Mouse (Mus musculus): Measurements from ENCODE around the gene C2. TPM values are rescaled to one million over a fixed set of nuclear protein-coding genes. Genes with fewer than 3 reads are reported as not detected.

Gene C2
- total RNA-seq, 2 experiments from 2014 or later = 3.1 to 5.6 TPM

GRCm38 (mm10) chr17:34885615-34886014, 12.4 kb downstream of the C2 start:
- intact Hi-C loops (cut with DNase I) = no loop called here
- DNase-seq = no peak

GRCm38 (mm10) chr17:34884704-34885103, 13.4 kb downstream of the C2 start:
- intact Hi-C loops (cut with DNase I) = no loop called here
- no peak for DNase-seq

- DNase-seq = no peak
- intact Hi-C loops (cut with DNase I) = no loop called here
These were observed 14.7 kb downstream of the C2 start for GRCm38 (mm10) chr17:34883332-34883731.

GRCm38 (mm10) chr17:34881683-34882310, 16.3 kb downstream of the C2 start, which contains the start of gene Gm20547:
Gene Gm20547, minus strand, starts transcription at chr17:34882042.
- intact Hi-C loops (cut with DNase I) = no loop called here
- no peak for DNase-seq

DNA sequence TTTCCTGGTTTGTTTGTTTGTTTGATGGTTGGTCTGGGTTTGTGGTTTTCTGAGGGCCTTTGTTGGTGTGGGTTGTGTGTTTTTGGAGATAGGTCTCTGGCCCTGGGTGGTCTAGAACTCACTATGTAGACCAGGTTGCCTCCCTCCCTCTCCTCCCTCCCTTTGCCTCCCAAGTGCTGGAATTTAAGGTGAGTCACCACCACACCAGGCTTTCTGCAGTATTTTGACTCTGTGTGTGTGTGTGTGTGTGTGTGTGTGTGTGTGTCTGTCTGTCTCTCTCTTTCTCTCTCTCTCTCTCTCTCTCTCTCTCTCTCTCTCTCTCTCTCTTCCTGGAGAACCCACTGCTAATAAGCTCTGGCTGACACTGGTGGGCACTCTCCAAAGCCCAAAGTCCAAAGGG, 16.9 kb downstream of the C2 start:
- intact Hi-C loops (cut with DNase I) = no loop called here
- DNase-seq = no peak

GRCm38 (mm10) chr17:34879336-34879879, 18.7 kb downstream of the C2 start, which contains the start of gene Zbtb12:
Gene Zbtb12, plus strand, starts transcription at chr17:34879483.
- no peak for DNase-seq
- intact Hi-C loops (cut with DNase I) = no loop called here

GRCm38 (mm10) chr17:34874321-34874720, 23.7 kb downstream of the C2 start:
- intact Hi-C loops (cut with DNase I) = no loop called here
- no peak for DNase-seq

DNA sequence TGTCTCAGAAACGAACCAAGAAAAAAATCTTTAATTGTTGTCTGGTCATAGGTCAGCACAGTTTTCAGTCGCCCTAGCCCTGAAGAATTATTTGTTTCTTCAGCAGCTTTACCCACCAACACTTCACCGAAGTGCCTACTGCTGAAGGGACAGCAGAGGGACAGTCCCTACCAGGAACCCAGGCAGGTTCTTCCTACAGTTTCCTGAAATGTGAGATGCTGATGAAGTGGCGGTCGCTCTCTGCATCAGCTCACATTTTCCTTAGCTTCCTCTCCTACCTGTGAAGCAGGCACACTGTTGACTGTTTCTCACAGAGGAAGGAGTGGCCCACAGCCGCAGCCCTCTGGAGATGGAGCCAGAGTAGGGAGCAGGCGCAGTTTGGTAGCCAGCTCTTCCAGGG, 32.1 kb downstream of the C2 start:
- intact Hi-C loops (cut with DNase I) = no loop called here
- DNase-seq = no peak

DNA sequence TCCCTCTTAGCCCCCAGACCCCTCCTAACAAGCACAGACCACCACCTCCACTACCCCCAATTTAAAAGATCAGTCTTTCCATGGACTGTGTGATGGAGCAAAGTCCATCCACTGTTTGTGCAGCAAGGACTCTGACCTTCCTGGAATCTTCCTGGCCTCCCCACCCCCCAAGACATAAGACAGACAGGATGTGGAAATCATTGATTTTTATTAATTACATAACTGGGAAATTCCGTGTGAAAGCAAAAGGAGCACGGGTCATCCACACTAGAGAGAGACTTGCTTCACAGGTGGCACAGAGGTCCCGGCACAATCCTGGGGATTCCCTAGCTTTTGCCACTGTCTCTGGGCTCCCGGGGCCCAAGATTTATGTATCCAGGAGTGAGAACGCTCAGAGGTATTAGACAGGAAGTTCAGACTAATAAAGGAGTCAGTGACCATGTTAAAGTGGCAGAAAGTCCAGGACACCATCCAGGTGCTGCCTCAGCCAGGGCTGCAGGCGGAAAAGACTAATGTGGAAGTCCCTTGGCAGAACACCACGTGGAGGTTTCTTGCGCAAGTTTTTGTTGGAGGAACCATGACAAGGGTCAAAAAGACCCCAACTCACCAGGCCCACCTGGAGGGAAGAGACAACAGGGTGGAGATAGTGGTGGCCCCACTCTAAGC, 35.5 kb downstream of the C2 start, which contains the start of gene Cfb:
Cfb (minus strand) TSS at position 103 of the 666 bp plus-strand sequence.
- intact Hi-C loops (cut with DNase I) = no loop called here

DNA sequence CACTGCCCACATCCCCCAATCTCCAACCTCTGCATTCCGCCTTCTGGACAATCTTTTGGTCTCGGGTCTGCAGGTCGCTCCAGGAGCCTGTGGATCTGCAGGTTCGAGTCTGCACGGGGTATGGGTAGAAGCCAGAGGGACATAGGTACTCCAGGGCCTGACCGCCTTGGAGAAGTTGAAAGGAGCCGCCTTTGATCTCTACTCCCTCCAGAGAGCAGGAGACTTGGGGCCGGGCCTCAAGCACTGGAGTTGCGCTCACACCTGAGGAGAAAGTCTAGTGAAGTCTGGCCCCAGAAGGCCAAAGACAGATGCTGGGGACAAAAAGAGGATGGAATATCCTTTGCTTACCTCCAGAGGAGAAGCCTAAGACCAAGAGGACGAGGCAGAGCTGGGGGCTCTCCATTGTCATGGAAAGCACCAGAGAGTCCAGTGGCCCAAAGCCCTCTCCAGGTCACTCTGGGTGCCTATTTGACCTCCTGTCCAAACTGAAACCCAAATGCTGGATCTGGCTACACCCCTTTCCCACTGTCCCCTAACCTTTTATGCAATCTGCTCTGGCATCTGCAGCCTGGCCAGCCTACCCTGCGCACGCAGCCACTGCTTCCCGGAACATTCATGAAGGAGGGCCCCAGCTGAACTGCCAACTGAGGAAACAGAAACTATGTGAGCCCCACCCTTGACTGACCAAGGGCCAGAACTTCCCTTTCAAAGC, 36.2 kb downstream of the C2 start:
- DNase-seq = no peak
- intact Hi-C loops (cut with DNase I) = no loop called here

More for the DNA sequence above, 35.5 kb downstream of the C2 start, which contains the start of gene Cfb:
- DNase-seq = no peak

GRCm38 (mm10) chr17:34860514-34860913, 37.6 kb downstream of the C2 start:
- intact Hi-C loops (cut with DNase I) = no loop called here
- DNase-seq = no peak

GRCm38 (mm10) chr17:34858670-34859069, 39.4 kb downstream of the C2 start:
- intact Hi-C loops (cut with DNase I) = loop anchor here (5.0 kb wide), 1 partner anchor 124 kb away; the partner anchor contains the start of gene Lsm2

GRCm38 (mm10) chr17:34855825-34856224, 42.2 kb downstream of the C2 start:
- intact Hi-C loops (cut with DNase I) = loop anchor here (2.0 to 5.0 kb wide), 4 partner anchors 37 to 126 kb away; partner anchors contain the start of gene Lsm2

More at GRCm38 (mm10) chr17:34858670-34859069, 39.4 kb downstream of the C2 start:
- DNase-seq = no peak

GRCm38 (mm10) chr17:34854761-34855160, 43.3 kb downstream of the C2 start:
- DNase-seq = no peak
- intact Hi-C loops (cut with DNase I) = loop anchor here (5.0 kb wide), 1 partner anchor 128 kb away; the partner anchor contains the start of gene Lsm2

More at GRCm38 (mm10) chr17:34855825-34856224, 42.2 kb downstream of the C2 start:
- DNase-seq = peak; percentile 46 to 74

DNA sequence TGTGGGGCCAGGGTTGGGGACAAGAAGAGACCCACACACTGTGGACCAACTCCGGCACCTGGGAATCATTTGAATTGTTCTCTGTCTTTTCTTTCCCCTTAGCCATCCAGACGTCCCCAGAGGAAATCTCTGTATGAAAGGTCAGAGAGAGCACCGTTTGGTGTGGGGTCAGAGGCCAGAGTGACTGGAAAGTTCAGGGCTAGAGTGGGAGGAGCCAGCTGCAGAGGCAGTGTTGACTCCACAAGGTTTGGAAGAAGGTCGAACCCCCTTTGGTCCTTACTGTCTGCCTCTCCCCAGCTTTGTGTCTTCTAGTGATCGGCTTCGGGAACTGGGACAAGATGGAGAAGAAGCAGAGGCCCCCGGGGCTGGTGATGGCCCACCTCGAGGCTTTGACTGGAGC, 44.6 kb downstream of the C2 start:
- intact Hi-C loops (cut with DNase I) = no loop called here
- no peak for DNase-seq

DNA sequence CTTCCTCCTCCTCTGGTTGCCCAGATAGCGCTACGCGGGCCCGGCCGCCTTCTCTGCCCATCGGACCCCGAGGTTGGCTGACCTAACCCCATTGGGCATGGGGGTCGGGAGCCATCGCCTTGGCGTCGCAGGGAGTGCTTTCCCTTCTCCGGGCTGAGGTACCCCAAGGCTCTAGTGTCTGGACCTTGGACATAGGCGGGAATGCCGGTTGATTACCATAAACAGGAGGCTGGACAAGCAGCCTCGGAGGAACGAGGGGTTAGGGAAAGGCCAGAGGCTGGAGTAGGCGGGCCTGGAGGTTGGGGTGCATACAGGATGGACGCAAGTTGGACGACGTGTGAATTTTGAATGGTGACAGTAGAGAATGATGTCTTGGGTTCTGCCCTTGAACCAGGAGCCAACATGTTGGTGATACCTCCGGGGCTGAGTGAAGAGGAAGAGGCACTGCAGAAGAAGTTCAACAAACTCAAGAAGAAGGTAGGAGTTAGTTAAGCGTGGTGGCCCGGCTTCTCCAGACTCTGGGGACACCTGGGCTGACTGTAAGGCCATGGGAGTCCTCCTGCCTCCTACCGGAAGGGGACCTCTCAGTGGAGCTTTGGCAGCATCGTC, 47.4 kb downstream of the C2 start:
- intact Hi-C loops (cut with DNase I) = no loop called here
- DNase-seq = no peak

DNA sequence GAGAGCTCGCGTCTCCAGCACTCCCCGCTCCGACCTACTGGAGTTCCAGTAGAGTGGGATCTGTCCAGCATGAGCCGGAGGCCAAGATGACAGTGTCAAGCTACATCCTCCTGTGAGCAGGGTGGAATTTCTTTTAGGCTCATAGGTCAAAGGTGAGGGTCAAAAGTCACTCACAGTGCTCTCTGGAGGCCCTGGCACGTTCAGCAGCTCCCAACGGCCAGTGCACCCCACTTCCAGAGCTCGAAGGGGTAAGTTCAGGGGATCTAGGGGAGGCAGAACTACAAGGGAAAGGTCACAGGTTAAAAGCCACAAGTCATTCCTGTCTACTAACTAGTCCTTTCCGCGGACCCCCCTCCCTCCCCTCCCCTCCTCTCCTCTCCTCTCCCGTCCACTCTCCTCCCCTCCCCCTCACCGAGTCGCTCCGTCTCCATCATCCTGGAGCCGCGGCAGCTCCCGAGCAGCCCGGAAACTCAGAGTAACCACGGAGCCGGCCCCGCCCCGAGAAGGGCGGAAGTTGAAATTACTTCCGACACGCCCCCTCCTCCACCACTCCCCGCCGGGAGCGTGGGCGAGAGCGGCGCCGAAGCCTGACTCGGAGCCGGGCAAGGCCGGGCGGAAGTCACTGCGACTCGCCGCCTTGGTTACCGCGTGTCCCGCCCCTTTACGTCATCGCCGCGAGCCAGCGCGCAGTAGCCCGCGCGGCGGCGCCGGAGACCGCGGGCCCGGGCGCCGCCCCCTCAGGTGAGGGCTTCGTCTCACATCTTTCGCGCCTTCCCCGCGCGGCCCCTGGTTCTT, 48.1 kb downstream of the C2 start, which contains the start of the genes Skiv2l and Nelfe:
Skiv2l (minus strand) TSS at position 489 of the 795 bp plus-strand sequence.
Nelfe (plus strand) TSS at position 670 of the 795 bp plus-strand sequence.
- intact Hi-C loops (cut with DNase I) = loop anchor here (10.0 kb wide), 1 partner anchor 385 kb away; the partner anchor contains the start of genes Atp6v1g2 and Nfkbil1
- peak; percentile 98 for DNase-seq

- no peak for DNase-seq
- intact Hi-C loops (cut with DNase I) = loop anchor here (10.0 kb wide), 1 partner anchor 387 kb away; the partner anchor contains the start of genes Atp6v1g2 and Nfkbil1
These were observed 50.5 kb downstream of the C2 start for GRCm38 (mm10) chr17:34847615-34848014.

- intact Hi-C loops (cut with DNase I) = loop anchor here (10.0 kb wide), 1 partner anchor 388 kb away; the partner anchor contains the start of genes Atp6v1g2 and Nfkbil1
- DNase-seq = no peak
These were observed 50.9 kb downstream of the C2 start for GRCm38 (mm10) chr17:34847192-34847591.
